Mouse (Mus musculus) kidney, postnatal 0 days (tissue): ENCODE data around the gene 4921524J17Rik. TPM values are rescaled to one million over a fixed set of nuclear protein-coding genes. Genes with fewer than 3 reads are reported as not detected.

Experiments
- ATAC-seq: fragments of 200-750 bp; cut with Nextera tagmentation; replicated peaks from 2 replicates; pipeline ENCODE4 v1.8.0; 2017; ENCODE audit warnings: low read depth, moderate number of reproducible peaks, moderate TSS enrichment, moderate library complexity; ENCODE audit not compliant: low FRiP score
- DNase-seq: peaks from one replicate; pipeline ENCODE4 v3.0.0-alpha.2; 2016; ENCODE audit warnings: low spot score
- H3K27ac ChIP-seq: fragments of 300-500 bp; sonication (generic); 2 replicates; pipeline ENCODE4 v1.5.1; 2014; ENCODE audit warnings: mild to moderate bottlenecking
- H3K27me3 ChIP-seq: fragments of 300-500 bp; sonication (generic); 2 replicates; pipeline ENCODE4 v1.6.1; 2014; ENCODE audit warnings: low read length, mixed read lengths; ENCODE audit not compliant: insufficient read depth
- H3K36me3 ChIP-seq: fragments of 300-500 bp; sonication (generic); 2 replicates; pipeline ENCODE4 v1.6.1; 2014; ENCODE audit warnings: low read length, mixed read lengths; ENCODE audit not compliant: insufficient read depth
- H3K4me1 ChIP-seq: fragments of 300-500 bp; sonication (generic); replicated peaks from 2 replicates; pipeline ENCODE4 v1.6.1; 2014; ENCODE audit warnings: antibody characterized with exemption, low read length, mixed read lengths; ENCODE audit not compliant: insufficient read depth
- H3K4me2 ChIP-seq: fragments of 300-500 bp; sonication (generic); 2 replicates; pipeline ENCODE4 v1.6.1; 2014; ENCODE audit warnings: mild to moderate bottlenecking, low read length, moderate library complexity, mixed read lengths
- H3K4me3 ChIP-seq: fragments of 300-500 bp; sonication (generic); replicated peaks from 2 replicates; pipeline ENCODE4 v1.5.1; 2014; ENCODE audit warnings: low read depth, low read length
- H3K9ac ChIP-seq: fragments of 300-500 bp; sonication (generic); 2 replicates; pipeline ENCODE4 v1.6.1; 2014; ENCODE audit warnings: low read depth, low read length
- H3K9me3 ChIP-seq: fragments of 300-500 bp; sonication (generic); replicated peaks from 2 replicates; pipeline ENCODE4 v1.6.1; 2016; ENCODE audit warnings: low read length, inconsistent platforms, mixed read lengths
- CTCF ChIP-seq: IDR thresholded peaks from 2 replicates; pipeline ENCODE4 v1.5.1; 2016; ENCODE audit warnings: antibody characterized with exemption, low read depth, mild to moderate bottlenecking, moderate library complexity
- WGBS: fragments of 180-500 bp; shearing (Covaris S2); extraction: QIAGEN DNeasy Blood & Tissue Kit; methylation state at CpG from one replicate; pipeline ENCODE4 v1.1.7; 2014; 5-methylcytosine and 5-hydroxymethylcytosine counted together
- polyA plus RNA-seq: library from polyadenylated mRNA; unstranded; fragments of >200 nt; fragmentation: Nextera tagmentation; extraction: Ambion mirVana; gene quantifications from 2 replicates; pipeline ENCODE4 v1.2.1, GENCODE M21; 2015

The 4921524J17Rik gene
- polyA plus RNA-seq, 1 experiment from 2014 or later, result 46.8 TPM

- ATAC-seq (peak; percentile 7; the same call in 1 of the 2 replicates), DNase-seq (peak; percentile 68)
- WGBS, result 66% methylated on average over 7 of the region's 7 CpGs
- Histone ChIP-seq H3K27ac (no peak overlapping the region), H3K4me1 (no peaks in the 10 kb centered on the region), H3K36me3 (0 out of 2 replicates have a peak, but pooled peaks cover 10% of the 10 kb centered on the region), H3K9me3 (no peaks in the 10 kb centered on the region), H3K27me3 (no peaks in the 10 kb centered on the region), H3K9ac (no peak overlapping the region), H3K4me2 (no peak overlapping the region), H3K4me3 (no peak overlapping the region)
- TF ChIP-seq CTCF, result peak; percentile 76
Measured at GRCm38 (mm10) chr8:85408053-85408505, 24.6 kb downstream of the 4921524J17Rik start.

GRCm38 (mm10) chr8:85405961-85406360 is 26.7 kb downstream of the 4921524J17Rik start:
- H3K27ac ChIP-seq, result no peak overlapping the region
- no peak overlapping the region for H3K4me2 ChIP-seq
- TF ChIP-seq CTCF, result no peak
- H3K36me3 ChIP-seq, result 0 out of 2 replicates have a peak, but pooled peaks cover 9% of the 10 kb centered on the region
- no peaks in the 10 kb centered on the region for H3K27me3 ChIP-seq
- 67% methylated on average over 10 of the region's 10 CpGs for WGBS
- ATAC-seq (no peak), DNase-seq (no peak)
- no peaks in the 10 kb centered on the region for H3K4me1 ChIP-seq
- H3K9ac ChIP-seq, result no peak overlapping the region
- no peak overlapping the region for H3K4me3 ChIP-seq
- H3K9me3 ChIP-seq, result no peaks in the 10 kb centered on the region

DNA sequence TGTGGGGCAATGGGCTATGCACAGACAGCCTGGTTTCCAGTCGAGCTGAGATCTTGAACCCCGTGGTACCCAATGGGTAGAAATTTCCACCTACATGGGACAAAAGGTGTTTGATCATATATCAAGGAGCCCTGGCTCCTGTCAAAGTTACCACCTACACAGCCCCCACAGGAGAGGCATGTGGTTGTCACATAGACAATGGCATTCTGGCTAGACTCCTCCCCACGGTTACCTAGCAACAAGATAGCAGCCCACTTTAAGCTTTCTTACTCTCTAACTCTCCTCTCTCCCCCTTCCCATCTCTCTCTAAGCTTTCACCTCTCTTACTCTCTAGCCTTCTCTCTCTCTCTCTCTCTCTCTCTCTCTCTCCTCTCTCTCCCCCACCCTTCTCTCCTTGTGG is 27.2 kb downstream of the 4921524J17Rik start:
- H3K27ac ChIP-seq, result no peak overlapping the region
- 0 out of 2 replicates have a peak, but pooled peaks cover 8% of the 10 kb centered on the region for H3K36me3 ChIP-seq
- no peaks in the 10 kb centered on the region for H3K9me3 ChIP-seq
- no peak overlapping the region for H3K9ac ChIP-seq
- H3K27me3 ChIP-seq, result no peaks in the 10 kb centered on the region
- TF ChIP-seq CTCF, result no peak
- WGBS, result 51% methylated on average over 3 of the region's 3 CpGs
- ATAC-seq, result no peak; the same call in 1 of the 2 replicates
- H3K4me1 ChIP-seq, result no peaks in the 10 kb centered on the region
- no peak overlapping the region for H3K4me3 ChIP-seq
- DNase-seq, result no peak
- H3K4me2 ChIP-seq, result no peak overlapping the region

DNA sequence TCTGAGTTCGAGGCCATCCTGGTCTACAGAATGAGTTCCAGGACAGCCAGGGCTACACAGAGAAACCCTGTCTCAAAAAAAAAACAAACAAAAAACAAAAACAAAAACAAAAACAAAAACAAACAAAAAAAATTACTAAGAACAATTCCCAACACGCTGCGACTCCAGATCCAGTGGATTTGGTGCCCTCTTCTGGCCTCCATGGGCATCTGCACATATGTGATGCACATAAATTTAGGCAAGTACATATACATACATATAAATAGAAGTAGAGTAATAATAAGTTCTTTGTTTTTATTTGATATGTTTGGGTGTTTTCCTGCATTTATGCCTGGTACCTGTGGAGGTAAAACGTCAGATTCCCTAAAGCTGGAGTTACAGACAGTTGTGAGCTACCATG is 34.1 kb downstream of the 4921524J17Rik start:
- Histone ChIP-seq H3K27ac (no peak overlapping the region), H3K4me1 (no peaks in the 10 kb centered on the region), H3K36me3 (no peaks in the 10 kb centered on the region), H3K4me3 (no peak overlapping the region), H3K4me2 (no peak overlapping the region), H3K9ac (no peak overlapping the region), H3K9me3 (no peaks in the 10 kb centered on the region), H3K27me3 (no peaks in the 10 kb centered on the region)
- ATAC-seq (no peak), DNase-seq (no peak)
- WGBS, result 90% methylated on average over 4 of the region's 4 CpGs
- TF ChIP-seq CTCF, result peak; percentile 56

- Histone ChIP-seq H3K9ac (no peak overlapping the region), H3K4me1 (no peaks in the 10 kb centered on the region), H3K36me3 (no peaks in the 10 kb centered on the region), H3K27me3 (no peaks in the 10 kb centered on the region), H3K4me3 (no peak overlapping the region), H3K27ac (no peak overlapping the region), H3K4me2 (no peak overlapping the region), H3K9me3 (no peaks in the 10 kb centered on the region)
- ATAC-seq (peak; percentile 54; the same call in 1 of the 2 replicates), DNase-seq (peak; percentile 77)
- TF ChIP-seq CTCF, result peak; percentile 82
- 45% methylated on average over 5 of the region's 5 CpGs for WGBS
Measured at GRCm38 (mm10) chr8:85397508-85397907, 35.1 kb downstream of the 4921524J17Rik start.

DNA sequence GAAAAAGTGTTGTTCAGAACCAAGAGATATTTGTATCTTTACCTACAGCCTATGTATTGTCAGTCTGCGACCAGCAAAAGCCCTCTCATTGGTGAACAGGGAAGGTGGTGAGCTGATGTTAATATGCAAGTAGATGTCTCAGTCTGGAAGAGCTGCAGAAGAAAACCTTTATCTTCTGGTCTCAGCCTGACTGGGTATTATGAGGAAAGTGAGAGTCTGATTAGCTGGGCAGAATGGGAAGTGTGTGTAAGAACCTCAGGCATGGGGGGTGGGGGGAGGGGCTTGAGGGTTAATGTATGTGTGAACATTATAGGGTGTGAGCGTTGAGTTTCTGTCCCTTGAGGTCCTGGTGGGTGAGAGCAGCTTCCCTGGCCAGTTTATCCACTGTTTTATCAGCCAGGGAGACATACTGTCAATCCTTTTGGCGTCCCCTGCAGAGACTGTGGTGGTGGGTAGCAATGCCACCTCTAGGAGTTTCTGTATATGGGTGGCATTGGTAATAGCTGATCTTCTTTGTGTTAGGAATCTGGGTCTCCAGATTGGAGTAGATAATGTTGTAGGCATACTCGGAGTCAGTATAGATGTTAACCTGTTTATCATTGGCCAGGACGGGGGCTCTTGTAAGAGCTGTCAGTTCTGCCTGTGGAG is 36.1 kb downstream of the 4921524J17Rik start:
- Histone ChIP-seq H3K4me3 (no peak overlapping the region), H3K27ac (no peak overlapping the region), H3K4me2 (no peak overlapping the region), H3K9me3 (no peaks in the 10 kb centered on the region), H3K4me1 (no peaks in the 10 kb centered on the region), H3K36me3 (no peaks in the 10 kb centered on the region), H3K9ac (no peak overlapping the region), H3K27me3 (no peaks in the 10 kb centered on the region)
- 79% methylated on average over 5 of the region's 5 CpGs for WGBS
- ATAC-seq (no peak), DNase-seq (no peak)
- TF ChIP-seq CTCF, result no peak
